Mouse (Mus musculus) gonadal fat pad, adult 2 months (tissue): ENCODE measurements around the gene Prdm15. TPM values are rescaled to one million over a fixed set of nuclear protein-coding genes. Genes with fewer than 3 reads are reported as not detected.

Source experiments
- DNase-seq: peaks from one replicate; pipeline ENCODE4 v3.0.0-alpha.2; 2012; ENCODE audit warnings: low read depth
- polyA plus RNA-seq: library from polyadenylated mRNA; depleted of rRNA; stranded (reverse); fragments of >200 nt; gene quantifications from 2 replicates; pipeline ENCODE4 v1.2.3, GENCODE M21; 2012; rRNA removed

Prdm15 gene
- polyA plus RNA-seq, 1 experiment = 8.4 TPM

GRCm38 (mm10) chr16:97751884-97752283 is 99.8 kb downstream of the Prdm15 start:
- peak; percentile 85 for DNase-seq

GRCm38 (mm10) chr16:97748421-97748820 is 103.2 kb downstream of the Prdm15 start:
- DNase-seq = no peak

Other genes with a start within 250 kb of the Prdm15 start
- 9.4 and 10.1 TPM in 2 replicates for gene Tmprss2, start 240.7 kb downstream of the Prdm15 start, polyA plus RNA-seq
- gene Ripk4, start 88.1 kb downstream of the Prdm15 start, polyA plus RNA-seq = 16.5 and 17.0 TPM in 2 replicates
- 13.2 and 19.0 TPM in 2 replicates for gene C2cd2, start 110.7 kb upstream of the Prdm15 start, polyA plus RNA-seq
- gene Zbtb21, start 110.8 kb upstream of the Prdm15 start, polyA plus RNA-seq = 14.6 and 17.5 TPM in 2 replicates
- 5.4 and 5.8 TPM in 2 replicates for gene B230307C23Rik, start 145.5 kb upstream of the Prdm15 start, polyA plus RNA-seq
- gene A630089N07Rik, start 230.6 kb upstream of the Prdm15 start, polyA plus RNA-seq = 4.1 and 4.6 TPM in 2 replicates